Mouse (Mus musculus) gastrocnemius, postnatal 25 days (tissue): ENCODE measurements at regions not wholly inside any gene's neighbourhood (a gene's known extent, or its start where the extent isn't known, plus 50 kb on each side); places are given as distances from the start of the nearest gene placed in this dataset.
"Not testable (repeated sequence)": the region's sequence is repeated elsewhere in the genome, so short reads cannot be mapped to it uniquely, and the experiment has no call there.

Experiments
- DNase-seq: peaks from one replicate; pipeline ENCODE4 v3.0.0; 2022

GRCm38 (mm10) chr5:68252671-68253070, 221.0 kb downstream of the Grxcr1 start:
- DNase-seq: no peak

DNA sequence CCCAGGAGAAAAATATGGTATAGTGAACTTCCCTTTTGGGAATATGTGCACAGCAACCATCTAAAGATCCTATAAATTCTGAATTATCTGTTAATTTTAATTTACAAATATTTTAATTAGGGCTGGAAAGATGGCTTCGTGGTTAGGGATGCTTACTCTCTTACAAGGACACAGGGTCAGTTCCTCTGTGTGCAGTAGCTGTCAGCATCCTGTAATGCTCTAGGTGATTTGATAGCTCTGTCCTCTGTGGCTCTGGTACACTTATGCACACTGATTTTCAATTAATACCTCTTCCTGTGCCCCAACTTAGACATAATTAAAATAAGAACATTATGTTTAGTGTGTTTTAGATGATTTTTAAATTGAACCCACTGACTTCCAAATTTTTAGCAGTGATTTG, 221.8 kb downstream of the Grxcr1 start:
- no peak for DNase-seq

GRCm38 (mm10) chr5:68254111-68254510, 222.5 kb downstream of the Grxcr1 start:
- no peak for DNase-seq

GRCm38 (mm10) chr5:68264206-68264605, 232.6 kb downstream of the Grxcr1 start:
- DNase-seq: no peak

DNA sequence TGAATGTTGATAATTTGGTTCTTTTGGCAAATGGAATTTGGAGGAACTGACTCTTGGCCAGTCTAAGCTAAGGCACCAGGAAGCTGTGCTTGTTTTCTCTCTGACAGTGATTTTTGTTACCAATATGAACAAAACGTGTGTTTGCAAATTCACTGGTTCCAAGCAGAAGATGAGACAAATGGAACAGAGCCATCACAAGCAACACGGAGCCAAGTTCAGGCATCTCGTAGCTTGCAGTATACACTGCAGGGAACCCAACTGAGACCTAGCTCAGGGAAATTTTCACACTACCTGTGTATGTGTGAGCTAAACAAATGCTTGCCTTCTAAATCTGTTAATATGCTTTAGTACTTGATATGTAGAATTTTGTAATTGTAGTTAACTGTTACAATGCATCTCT, 242.6 kb downstream of the Grxcr1 start:
- DNase-seq: no peak

GRCm38 (mm10) chr5:68275558-68276263, 244.1 kb downstream of the Grxcr1 start:
- DNase-seq: no peak

DNA sequence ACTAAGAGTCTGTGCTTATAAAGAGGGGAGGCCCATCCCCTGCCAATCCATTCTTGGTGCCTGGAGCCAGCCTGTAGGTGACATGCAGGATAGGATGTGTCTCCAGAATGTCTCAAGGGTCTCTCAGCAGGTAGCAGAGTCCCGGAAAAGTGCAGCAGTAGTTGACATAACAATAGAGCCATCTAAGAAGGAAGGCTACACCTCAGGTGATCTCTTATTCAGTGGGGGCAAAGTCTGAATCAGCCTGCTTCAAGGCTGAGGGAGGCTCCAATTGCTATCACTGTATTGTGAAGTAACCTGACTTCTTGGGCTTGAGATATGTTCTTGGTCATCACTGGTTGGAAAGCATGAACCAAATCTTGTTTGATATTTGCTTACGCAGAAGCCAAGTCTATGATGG, 264.1 kb downstream of the Grxcr1 start:
- DNase-seq: not testable (repeated sequence)

DNA sequence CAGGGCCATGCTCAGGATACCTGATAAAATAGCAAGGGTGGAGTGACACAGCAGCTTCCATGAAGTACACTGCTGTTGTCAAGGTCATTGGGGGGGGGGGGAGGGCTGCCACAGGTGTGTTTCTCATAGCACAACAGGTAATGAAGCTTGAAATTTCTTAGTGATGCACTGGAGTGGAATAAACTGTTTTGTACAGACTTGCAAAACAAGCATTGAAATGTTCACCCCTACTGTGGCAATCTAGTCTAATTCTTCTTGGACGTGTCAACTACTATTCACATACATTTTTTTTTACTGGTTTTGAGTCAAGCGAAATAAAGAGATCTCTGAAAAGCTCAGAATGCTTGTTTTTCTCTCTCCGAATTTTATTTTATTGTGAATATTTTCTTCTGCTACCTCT, 281.6 kb downstream of the Grxcr1 start:
- no peak for DNase-seq

- DNase-seq: no peak
Observed at GRCm38 (mm10) chr5:68318979-68319378, 287.3 kb downstream of the Grxcr1 start.

DNA sequence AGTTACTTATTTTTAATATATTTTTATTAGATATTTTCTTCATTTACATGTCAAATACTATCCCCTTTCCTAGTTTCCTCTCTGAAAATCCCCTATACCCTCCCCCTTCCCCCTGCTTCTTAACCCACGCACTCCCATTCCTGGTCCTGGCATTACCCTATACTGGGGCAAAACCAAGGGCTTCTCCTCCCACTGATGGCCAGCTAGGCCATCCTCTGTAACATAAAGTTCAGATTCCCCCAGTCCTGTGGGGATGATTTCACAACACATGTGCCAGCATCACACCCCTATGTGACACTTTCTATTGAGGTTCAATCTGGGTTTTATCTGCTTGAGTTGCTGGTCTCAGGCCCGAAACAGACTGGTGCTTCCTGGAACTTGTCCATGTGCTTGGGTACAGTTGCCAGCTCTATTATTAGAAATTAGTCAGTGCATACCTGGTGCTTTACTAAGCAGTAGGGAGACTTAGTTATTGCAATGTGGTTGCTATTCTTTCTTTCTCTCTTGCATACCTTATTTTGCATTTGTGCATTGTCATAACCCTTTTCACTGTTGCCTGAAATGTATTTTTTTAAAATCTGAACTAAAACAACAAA, 295.5 kb downstream of the Grxcr1 start:
- no peak for DNase-seq

DNA sequence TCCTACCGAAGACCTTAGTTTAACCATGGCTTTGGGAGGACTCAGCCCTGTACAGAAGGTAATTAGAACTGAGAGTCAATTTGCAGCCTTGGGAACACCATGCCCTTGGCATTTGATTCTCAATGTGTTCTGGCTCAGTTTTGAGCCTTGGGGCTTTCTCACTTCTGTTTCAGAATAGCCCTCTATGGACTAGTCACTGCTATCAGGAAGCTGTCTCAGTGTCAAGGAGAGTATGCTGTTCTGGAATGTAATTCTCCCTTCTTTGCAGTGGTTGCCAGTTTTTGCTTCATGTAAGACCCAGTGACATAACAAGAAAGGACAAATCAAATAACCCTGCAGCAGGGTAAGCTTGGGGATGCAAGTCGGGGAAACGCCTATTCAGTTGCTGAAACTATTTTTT, 297.7 kb downstream of the Grxcr1 start:
- no peak for DNase-seq

DNA sequence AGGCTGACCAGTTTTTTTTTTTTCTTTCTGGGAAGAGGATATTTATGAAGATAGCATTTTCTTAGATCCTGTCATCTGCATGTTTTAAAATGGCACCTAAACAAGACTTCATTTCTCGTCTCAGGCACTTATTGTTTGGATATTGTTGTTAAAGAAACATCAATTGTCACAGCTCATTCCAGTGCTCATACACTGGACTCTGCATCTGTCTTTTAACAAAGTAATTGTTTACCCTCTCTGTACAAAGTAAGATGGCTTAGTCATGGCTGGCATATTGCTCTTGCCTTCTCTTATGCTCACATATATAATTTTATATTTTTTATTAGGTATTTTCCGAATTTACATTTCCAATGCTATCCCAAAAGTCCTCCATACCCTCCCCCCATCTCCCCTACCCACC, 298.2 kb downstream of the Grxcr1 start:
- DNase-seq: no peak

- no peak for DNase-seq
Observed at GRCm38 (mm10) chr5:68350921-68351320, 319.3 kb downstream of the Grxcr1 start.

- no peak for DNase-seq
Observed at GRCm38 (mm10) chr5:68351793-68352192, 320.2 kb downstream of the Grxcr1 start.

DNA sequence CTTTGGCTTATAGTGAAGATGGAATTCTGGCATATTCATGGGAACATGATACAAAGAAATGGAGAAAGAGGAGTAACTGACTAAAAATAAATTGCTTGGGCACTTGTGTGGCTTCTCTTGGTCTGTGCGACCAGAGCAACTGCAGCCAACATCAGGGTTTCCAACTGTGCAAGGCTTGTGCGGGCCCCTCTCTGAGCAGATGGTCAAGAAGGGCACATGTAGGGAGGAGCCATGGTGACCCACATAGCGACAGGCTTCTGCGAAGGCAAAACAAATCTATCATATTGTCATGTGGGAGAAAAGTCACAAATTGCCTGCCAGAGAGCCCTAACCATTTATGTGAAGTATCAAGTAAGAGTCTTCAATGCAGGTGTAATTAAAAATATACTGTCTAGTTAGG, 321.6 kb downstream of the Grxcr1 start:
- peak; percentile 10 for DNase-seq

DNA sequence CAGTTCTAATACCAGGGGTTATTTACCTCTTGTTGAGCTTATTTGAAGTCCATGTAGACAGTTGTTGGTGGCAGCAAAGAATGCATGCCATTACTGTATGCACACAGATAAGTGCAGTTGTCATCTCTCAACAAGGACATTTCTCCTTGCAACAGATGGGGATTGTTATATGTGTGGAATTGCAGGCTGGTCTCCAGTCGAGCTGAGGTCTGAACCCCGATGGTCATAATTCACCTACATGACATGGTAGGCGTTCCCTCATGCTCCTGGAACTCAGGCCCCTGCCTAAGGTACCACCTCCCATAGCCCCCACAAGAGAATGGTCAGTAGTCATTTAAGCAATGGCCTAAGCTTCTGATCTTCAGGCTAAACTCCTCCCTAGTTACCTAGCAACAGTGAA, 322.2 kb downstream of the Grxcr1 start:
- DNase-seq: not testable (repeated sequence)

- no peak for DNase-seq
Observed at GRCm38 (mm10) chr5:68361581-68362211, 330.1 kb downstream of the Grxcr1 start.

- no peak for DNase-seq
Observed at GRCm38 (mm10) chr5:68373082-68373481, 341.4 kb downstream of the Grxcr1 start.
